Mouse (Mus musculus): ENCODE measurements at regions not wholly inside any gene's neighbourhood (a gene's known extent, or its start where the extent isn't known, plus 50 kb on each side); places are given as distances from the start of the nearest gene placed in this dataset.

DNA sequence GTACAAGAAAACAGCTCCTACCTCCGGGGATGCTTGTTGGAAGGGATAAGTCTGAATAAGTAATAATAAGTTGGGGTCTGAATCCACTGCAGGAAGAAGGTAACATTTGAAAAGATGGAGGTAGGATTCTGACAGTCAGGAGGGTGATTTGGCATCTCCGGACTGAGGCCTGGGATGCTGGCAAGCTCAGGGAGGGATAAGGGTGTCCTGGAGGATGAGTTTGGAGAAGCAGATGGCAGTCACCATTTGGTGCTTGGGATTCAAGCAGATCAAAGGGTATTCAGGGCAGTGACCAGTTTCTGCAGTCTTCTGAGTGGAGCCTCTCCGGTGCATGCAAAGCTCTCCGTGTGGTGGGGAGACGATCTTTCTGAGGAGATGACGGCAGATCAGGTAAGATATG lies 62.9 kb upstream of the Gm2310 start:
- Histone ChIP-seq H3K4me2 (no peak overlapping the region), H3K9me3 (ENCODE audit: control insufficient read depth, low read length) (no peaks in the 10 kb centered on the region), H3K4me3 (ENCODE audit: low read depth, low read length) (no peak overlapping the region), H3K27ac (ENCODE audit: low read depth, low read length) (no peak overlapping the region), H3K9ac (ENCODE audit: low read length) (no peak overlapping the region), H3K36me3 (ENCODE audit: control insufficient read depth, insufficient read depth, low read length) (no peaks in the 10 kb centered on the region), H3K27me3 (ENCODE audit: control insufficient read depth, insufficient read depth, low read length) (no peaks in the 10 kb centered on the region), H3K4me1 (ENCODE audit: control insufficient read depth, insufficient read depth, low read length) (no peaks in the 10 kb centered on the region)
- ATAC-seq (ENCODE audit: low FRiP score) (no peak), DNase-seq (ENCODE audit: low spot score, missing footprints) (no peak)
- WGBS = 59% methylated on average over 6 of the region's 6 CpGs

DNA sequence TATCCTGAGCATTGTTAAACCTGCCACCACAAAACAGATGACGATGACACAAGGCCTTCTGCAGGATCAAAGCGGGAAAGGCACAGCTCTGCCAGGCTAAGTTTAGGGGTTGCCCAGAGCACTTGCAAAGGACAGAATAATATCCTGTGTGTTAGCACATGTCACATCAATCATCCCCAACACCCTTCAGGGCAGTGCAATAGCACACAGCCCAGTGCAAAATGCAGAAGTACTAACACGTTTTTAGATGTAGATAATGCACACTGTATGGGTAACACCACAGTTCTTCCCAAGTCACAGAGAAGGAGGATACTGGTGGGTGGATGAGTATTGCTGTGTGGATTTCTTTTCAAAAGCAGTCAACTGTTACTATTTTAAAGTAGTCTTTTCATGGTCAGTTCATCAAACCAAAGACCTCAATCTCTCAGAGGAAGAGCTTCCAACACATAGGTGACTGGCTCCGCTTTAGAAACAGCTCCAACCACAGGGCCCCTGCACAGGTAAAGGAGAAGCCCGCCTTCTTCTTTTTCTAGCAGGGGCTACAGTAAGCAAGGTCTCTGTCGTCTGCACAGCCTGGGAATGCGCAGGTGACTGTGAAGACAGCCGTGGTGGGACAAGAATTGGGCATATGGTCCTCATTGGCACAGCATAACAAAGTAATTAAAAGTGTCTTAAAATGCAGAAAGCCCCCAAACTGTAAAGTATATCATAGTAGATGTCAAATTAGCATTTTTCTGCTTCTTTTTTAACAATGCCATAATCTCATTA lies 61.6 kb upstream of the Gm2310 start:
- WGBS = 74% methylated on average over 8 of the region's 8 CpGs
- Histone ChIP-seq H3K9me3 (ENCODE audit: control insufficient read depth, low read length) (no peaks in the 10 kb centered on the region), H3K4me3 (ENCODE audit: low read depth, low read length) (no peak overlapping the region), H3K36me3 (ENCODE audit: control insufficient read depth, insufficient read depth, low read length) (no peaks in the 10 kb centered on the region), H3K4me1 (ENCODE audit: control insufficient read depth, insufficient read depth, low read length) (no peaks in the 10 kb centered on the region), H3K27ac (ENCODE audit: low read depth, low read length) (no peak overlapping the region), H3K9ac (ENCODE audit: low read length) (no peak overlapping the region), H3K4me2 (no peak overlapping the region), H3K27me3 (ENCODE audit: control insufficient read depth, insufficient read depth, low read length) (no peaks in the 10 kb centered on the region)
- no peak for ATAC-seq (ENCODE audit: low FRiP score)
- no peak for DNase-seq (ENCODE audit: low spot score, missing footprints)

DNA sequence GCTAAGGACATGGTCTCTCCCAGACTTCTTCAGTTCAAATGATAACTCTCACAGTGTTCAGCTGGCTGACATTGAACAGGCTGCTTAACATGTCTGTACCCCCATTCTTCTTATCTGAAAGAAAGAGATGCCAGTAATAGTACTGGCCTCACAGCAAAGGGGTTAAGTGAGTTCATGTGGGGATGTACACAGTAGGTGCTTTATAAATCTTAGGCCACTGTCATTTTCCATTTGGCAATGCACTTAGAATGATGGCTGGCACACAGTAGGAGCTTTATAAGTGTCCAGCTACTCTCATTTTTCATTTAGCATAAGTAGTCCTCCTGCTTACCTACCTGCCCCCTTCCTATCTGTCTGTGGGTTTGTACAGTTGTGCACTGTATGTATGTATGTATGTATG lies 60.3 kb upstream of the Gm2310 start:
- DNase-seq (ENCODE audit: low spot score, missing footprints) = no peak
- Histone ChIP-seq H3K4me3 (ENCODE audit: low read depth, low read length) (no peak overlapping the region), H3K9ac (ENCODE audit: low read length) (no peak overlapping the region), H3K9me3 (ENCODE audit: control insufficient read depth, low read length) (no peaks in the 10 kb centered on the region), H3K27ac (ENCODE audit: low read depth, low read length) (no peak overlapping the region), H3K36me3 (ENCODE audit: control insufficient read depth, insufficient read depth, low read length) (no peaks in the 10 kb centered on the region), H3K27me3 (ENCODE audit: control insufficient read depth, insufficient read depth, low read length) (no peaks in the 10 kb centered on the region), H3K4me2 (no peak overlapping the region), H3K4me1 (ENCODE audit: control insufficient read depth, insufficient read depth, low read length) (no peaks in the 10 kb centered on the region)
- ATAC-seq (ENCODE audit: low FRiP score) = no peak

DNA sequence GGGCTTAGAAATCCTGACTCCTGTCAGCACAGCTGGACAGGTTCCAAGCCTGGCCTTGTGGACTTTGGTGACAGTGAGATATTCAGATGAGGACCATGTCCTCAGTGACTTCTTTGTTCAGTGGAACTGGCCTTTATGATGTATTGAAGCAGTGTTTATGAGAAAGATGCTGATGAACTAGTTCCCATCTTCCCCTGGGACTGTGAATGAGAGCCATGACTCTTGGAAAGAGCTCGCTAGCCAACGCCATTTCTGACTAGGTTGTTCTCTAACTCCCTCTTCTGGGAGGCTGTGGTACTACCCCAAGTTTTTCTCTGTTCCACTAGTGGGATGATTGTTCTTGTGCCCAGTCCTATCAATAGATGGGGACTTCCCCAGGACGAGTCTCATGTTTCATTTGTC lies 57.7 kb upstream of the Gm2310 start:
- no peak overlapping the region for H3K27ac ChIP-seq (ENCODE audit: low read depth, low read length)
- no peak for ATAC-seq (ENCODE audit: low FRiP score)
- DNase-seq (ENCODE audit: low spot score, missing footprints) = peak; percentile 94
- H3K9me3 ChIP-seq (ENCODE audit: control insufficient read depth, low read length) = no peaks in the 10 kb centered on the region
- 7% methylated on average over 3 of the region's 3 CpGs for WGBS
- no peaks in the 10 kb centered on the region for H3K36me3 ChIP-seq (ENCODE audit: control insufficient read depth, insufficient read depth, low read length)
- no peaks in the 10 kb centered on the region for H3K27me3 ChIP-seq (ENCODE audit: control insufficient read depth, insufficient read depth, low read length)
- H3K9ac ChIP-seq (ENCODE audit: low read length) = no peak overlapping the region
- no peak overlapping the region for H3K4me3 ChIP-seq (ENCODE audit: low read depth, low read length)
- no peak overlapping the region for H3K4me2 ChIP-seq
- no peaks in the 10 kb centered on the region for H3K4me1 ChIP-seq (ENCODE audit: control insufficient read depth, insufficient read depth, low read length)

DNA sequence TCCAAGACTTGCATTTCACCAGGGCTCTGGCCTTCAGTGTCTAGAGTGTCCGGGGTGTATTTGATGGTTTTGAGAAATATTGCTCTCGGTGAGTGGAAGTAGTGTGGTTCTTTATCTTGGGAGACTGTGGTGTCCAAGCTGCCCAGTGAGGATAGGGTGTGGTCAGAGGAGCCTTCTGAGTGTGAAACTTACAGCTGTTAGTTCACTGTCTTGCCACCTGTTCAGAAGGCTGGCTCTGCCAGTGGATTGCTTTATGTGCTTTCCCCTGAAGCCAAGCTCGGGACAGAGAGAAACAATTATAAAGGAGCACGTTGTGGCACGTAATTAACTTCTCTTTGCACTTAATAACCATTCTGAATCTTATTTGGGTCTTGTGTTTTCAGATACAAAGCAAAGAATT lies 57.2 kb upstream of the Gm2310 start:
- Histone ChIP-seq H3K4me3 (ENCODE audit: low read depth, low read length) (no peak overlapping the region), H3K9me3 (ENCODE audit: control insufficient read depth, low read length) (no peaks in the 10 kb centered on the region), H3K36me3 (ENCODE audit: control insufficient read depth, insufficient read depth, low read length) (no peaks in the 10 kb centered on the region), H3K27me3 (ENCODE audit: control insufficient read depth, insufficient read depth, low read length) (no peaks in the 10 kb centered on the region), H3K27ac (ENCODE audit: low read depth, low read length) (no peak overlapping the region), H3K4me2 (no peak overlapping the region), H3K9ac (ENCODE audit: low read length) (no peak overlapping the region), H3K4me1 (ENCODE audit: control insufficient read depth, insufficient read depth, low read length) (no peaks in the 10 kb centered on the region)
- ATAC-seq (ENCODE audit: low FRiP score) = no peak
- no peak for DNase-seq (ENCODE audit: low spot score, missing footprints)
- 87% methylated on average over 5 of the region's 5 CpGs for WGBS

DNA sequence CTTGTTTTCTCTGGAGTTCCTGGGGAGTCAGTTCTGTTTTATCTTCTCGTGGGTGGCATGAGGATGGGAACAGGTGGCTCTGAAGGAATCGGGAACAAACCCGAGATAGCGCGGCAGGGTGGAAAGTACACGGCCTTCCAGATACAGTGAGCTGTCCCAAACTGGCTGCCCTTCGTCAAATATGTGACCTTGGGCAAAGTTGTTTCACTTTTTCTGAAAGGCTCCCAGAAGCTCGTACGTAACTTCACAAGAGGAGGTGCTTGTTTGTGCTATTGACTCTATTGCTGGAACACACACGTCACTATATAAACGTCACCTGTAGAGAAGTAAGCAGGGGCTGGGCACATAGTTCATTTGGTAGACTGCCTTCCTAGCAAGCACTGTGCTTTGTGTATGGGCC lies 49.9 kb upstream of the Gm2310 start:
- H3K4me3 ChIP-seq (ENCODE audit: low read depth, low read length) = peak overlapping the region; percentile 55
- no peaks in the 10 kb centered on the region for H3K9me3 ChIP-seq (ENCODE audit: control insufficient read depth, low read length)
- H3K27ac ChIP-seq (ENCODE audit: low read depth, low read length) = no peak overlapping the region
- DNase-seq (ENCODE audit: low spot score, missing footprints) = peak; percentile 88
- WGBS = 6% methylated on average over 11 of the region's 11 CpGs
- H3K9ac ChIP-seq (ENCODE audit: low read length) = peak overlapping the region; percentile 57
- no peaks in the 10 kb centered on the region for H3K36me3 ChIP-seq (ENCODE audit: control insufficient read depth, insufficient read depth, low read length)
- ATAC-seq (ENCODE audit: low FRiP score) = peak; percentile 60
- H3K4me2 ChIP-seq = peak overlapping the region; percentile 84
- peaks cover 3% of the 10 kb centered on the region; the same call in 1 of the 2 replicates for H3K4me1 ChIP-seq (ENCODE audit: control insufficient read depth, insufficient read depth, low read length)
- H3K27me3 ChIP-seq (ENCODE audit: control insufficient read depth, insufficient read depth, low read length) = 0 out of 2 replicates have a peak, but pooled peaks cover 2% of the 10 kb centered on the region

Measured in midbrain, embryonic 11.5 days (tissue).